Mouse (Mus musculus) heart, adult 8-10 months (tissue): ENCODE data around the gene Cdh11. TPM values are rescaled to one million over a fixed set of nuclear protein-coding genes. Genes with fewer than 3 reads are reported as not detected.

Experiments used
- DNase-seq: peaks from one replicate; pipeline ENCODE4 v3.0.0; 2022; ENCODE audit warnings: low spot score
- total RNA-seq, 4 experiments: library from RNA; stranded (reverse); gene quantifications; 2 replicates each; pipeline ENCODE4 v1.2.4; 2022

Gene Cdh11
- 10 to 100 TPM in 2 of 4 experiments, 1 to 10 TPM in 2; 9.6 to 10.9 (median 10.1) TPM for total RNA-seq

GRCm38 (mm10) chr8:102785592-102786416 is at the start of gene Cdh11:
Gene Cdh11 (minus strand): TSS chr8:102785642.
- DNase-seq = no peak

- no peak for DNase-seq
These were observed 28.5 kb upstream of the Cdh11 start for GRCm38 (mm10) chr8:102813959-102814358.

DNA sequence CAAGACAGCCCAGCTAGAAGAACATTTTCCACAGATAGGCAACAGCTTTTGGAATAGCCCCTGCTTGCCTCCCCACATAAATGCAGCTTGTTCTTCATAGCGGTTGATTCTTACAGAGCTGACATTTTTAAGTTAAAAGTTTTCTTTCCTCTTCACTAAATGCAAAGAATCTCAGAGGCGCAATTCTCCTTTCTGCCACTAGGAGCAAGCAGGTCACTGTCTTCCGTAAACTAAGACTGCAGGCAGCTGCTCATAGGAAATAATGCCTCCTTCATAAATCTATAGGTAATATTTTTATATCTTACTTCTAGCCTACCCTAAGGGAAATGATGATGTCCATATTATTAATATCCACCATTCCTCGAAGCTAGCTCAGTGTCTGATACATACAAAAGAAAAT is 4.9 kb upstream of the Cdh11 start:
- DNase-seq = no peak

- no peak for DNase-seq
These were observed 1.3 kb upstream of the Cdh11 start for GRCm38 (mm10) chr8:102786467-102787360.

DNA sequence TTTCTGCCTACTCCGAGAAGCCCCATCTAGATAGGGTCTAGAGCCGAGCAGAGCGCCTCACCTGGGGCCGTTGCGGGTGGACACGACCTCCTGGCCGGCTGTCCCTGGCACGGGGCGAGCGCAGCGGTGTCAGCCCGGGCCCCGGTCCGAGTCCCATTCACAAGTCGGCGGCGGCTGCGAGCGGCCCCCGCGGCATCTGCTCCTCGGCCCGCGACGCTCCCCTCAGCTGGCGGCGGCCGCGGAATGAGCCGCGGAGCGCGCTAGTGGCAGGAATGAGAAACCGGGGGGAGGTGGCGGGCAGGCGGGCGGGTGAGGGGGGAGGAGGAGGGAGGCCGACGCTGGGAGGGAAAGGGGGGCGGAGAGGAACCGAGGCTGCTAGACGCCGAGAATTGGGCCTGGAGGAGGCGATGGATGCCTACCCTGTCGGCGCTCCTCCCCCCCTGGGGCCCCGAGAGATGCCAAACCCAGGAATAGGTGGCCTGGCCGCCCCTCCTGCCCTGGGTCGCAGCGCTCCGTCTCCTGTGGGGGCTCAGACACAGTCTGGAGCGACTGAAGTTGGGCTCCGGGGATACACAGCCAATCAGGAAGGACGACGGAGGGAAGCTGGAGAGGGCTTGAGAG is 497 bp downstream of the Cdh11 start:
- no peak for DNase-seq

GRCm38 (mm10) chr8:102783821-102784591 is 1.4 kb downstream of the Cdh11 start:
- DNase-seq = no peak

GRCm38 (mm10) chr8:102782707-102783489 is 2.5 kb downstream of the Cdh11 start:
- DNase-seq = no peak

GRCm38 (mm10) chr8:102780899-102781298 is 4.5 kb downstream of the Cdh11 start:
- DNase-seq = peak; percentile 50

- no peak for DNase-seq
These were observed 10.8 kb downstream of the Cdh11 start for GRCm38 (mm10) chr8:102774594-102774993.

DNA sequence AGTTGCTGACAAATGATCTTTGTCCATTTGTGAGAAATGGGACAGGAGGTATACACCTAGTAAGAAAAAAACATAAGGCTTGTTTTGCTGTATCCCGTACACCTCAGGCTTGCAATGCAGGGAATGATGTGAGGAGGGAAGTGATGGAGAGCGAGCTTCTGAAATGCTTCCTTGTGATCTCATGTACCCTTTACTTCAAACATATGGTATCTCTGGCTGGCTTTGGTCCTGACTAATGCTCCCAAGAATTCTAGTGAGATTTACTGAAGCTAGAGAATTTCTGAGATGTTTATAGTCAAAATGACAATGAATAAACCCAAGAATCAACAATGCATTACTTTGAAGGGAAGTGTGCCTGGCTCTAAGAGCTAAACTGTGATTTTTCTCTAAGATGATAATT is 14.0 kb downstream of the Cdh11 start:
- DNase-seq = no peak

- no peak for DNase-seq
These were observed 31.6 kb downstream of the Cdh11 start for GRCm38 (mm10) chr8:102753839-102754238.

DNA sequence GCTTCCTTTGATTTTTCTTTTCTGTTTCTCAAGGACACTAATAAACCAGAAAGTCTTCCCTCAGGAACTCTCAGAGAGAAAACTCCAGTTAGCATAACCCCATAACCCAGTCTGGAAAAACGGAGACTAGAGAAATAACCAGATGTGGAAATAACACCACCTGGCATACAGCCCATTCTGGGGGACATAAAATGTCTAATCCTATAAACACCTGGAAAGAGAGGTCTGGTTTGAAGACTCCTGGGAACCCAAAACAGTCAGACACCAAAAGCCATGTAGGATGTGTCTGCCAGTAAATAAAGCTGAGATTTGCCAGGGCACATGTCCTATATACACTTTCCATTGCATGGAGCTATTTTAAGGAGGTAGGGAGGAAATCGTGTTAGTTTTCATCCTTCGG is 42.5 kb downstream of the Cdh11 start:
- no peak for DNase-seq

DNA sequence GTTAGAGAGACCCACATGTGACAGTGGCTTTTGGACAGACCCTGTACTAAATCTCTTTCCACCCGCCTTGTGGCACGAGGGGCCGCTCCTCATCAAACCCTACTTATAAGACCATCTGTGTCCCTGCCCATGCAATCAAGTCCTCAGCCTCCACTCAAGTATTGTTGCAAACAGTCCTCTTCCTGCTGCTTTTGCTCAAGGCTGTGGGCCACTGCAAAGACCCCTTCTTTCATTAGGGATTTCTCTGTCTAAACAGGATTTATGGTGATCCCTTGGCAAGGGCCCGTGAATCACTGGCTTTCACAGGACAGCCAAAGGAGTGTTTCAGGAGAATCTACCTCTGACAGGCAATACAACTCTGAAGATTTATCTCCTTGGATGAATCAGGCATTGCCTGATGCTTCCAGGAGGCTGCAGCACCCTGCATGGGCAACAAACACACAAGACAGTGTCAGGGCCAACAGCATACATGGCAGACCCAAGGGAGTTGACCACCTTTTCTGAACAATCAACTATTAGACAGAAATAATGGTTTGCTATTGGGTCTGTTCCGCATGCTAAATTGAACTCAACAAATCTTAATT is 43.3 kb downstream of the Cdh11 start:
- no peak for DNase-seq

DNA sequence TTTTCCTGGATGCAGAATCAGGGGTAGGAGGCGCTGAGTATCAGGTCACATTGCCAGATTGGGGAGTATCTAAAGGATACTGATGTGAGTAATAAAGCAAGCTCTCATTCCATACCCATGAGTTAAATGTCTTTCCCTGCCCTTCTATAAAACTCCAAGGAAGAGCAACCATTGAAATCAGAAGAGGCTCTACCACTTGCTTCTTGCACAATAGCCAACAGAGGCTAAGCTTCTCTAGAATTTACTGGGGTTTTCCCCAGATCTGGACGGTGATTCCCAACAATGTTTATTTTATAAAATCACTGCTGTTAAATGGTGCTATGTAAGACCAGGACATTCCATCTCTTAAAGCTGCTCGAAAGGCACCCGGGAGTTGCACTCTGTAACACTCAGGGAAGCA is 44.5 kb downstream of the Cdh11 start:
- no peak for DNase-seq

- peak; percentile 63 for DNase-seq
These were observed 46.4 kb downstream of the Cdh11 start for GRCm38 (mm10) chr8:102738961-102739487.

DNA sequence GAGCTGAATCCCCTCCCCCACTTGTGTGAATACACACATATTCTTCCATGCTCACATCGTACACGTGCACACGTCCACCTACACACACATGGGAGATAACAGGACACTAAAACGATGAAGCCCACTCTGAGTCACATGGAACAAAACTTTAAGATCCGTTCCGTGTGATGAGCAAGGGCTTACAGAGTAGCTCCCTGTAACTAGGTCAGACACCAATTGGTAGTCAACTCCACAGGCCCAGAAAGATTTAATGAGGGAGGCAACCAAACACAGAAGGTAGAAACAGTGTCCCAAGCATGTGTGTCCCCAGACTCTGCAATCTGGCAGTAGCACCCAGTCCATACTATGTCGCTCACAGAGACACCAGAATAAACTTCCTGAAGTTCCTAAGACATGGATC is 47.0 kb downstream of the Cdh11 start:
- no peak for DNase-seq

DNA sequence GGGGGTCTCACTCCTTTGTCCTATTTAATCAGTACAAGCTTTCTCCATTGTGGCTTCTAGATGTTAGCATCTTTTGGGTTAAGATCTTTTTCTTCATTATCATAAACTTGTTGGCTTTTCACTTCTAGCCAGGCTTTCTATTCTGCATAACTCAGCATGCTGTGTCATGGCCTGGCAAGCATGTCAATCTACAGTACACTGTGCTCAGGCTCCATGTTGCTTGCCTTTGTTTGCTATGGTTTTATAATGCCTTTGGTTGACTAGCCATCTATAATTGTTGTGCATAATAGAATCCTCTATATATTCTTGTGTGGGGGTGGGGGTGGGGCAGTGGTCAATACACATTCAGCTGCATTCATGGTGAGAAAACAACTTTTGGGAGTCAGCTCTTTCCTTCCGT is 51.0 kb downstream of the Cdh11 start:
- no peak for DNase-seq

GRCm38 (mm10) chr8:102726206-102726935 is 59.1 kb downstream of the Cdh11 start:
- DNase-seq = no peak

GRCm38 (mm10) chr8:102725496-102725895 is 59.9 kb downstream of the Cdh11 start:
- DNase-seq = no peak
